Mouse (Mus musculus) erythroid progenitor cell, adult 5-6 weeks (primary cell): ENCODE data around the gene Rgp1. TPM values are rescaled to one million over a fixed set of nuclear protein-coding genes. Genes with fewer than 3 reads are reported as not detected.
"Not testable (repeated sequence)": the region's sequence is repeated elsewhere in the genome, so short reads cannot be mapped to it uniquely, and the experiment has no call there.

ENCODE experiments used
- ATAC-seq: replicated peaks from 2 replicates; pipeline ENCODE4 v1.8.0; 2016; ENCODE audit warnings: moderate number of reproducible peaks, mild to moderate bottlenecking, moderate TSS enrichment, inconsistent platforms; ENCODE audit not compliant: poor library complexity, low FRiP score, severe bottlenecking
- total RNA-seq, 2 experiments: library from RNA; stranded (forward) in 1 of 2; stranded (reverse) in 1 of 2; fragments of 150-400 nt in 1 of 2; fragments of 186-747, 209-891 nt in 1 of 2; gene quantifications; 2 replicates each; pipeline versions ENCODE4 v1.2.3 to v1.2.4; 2015 to 2017; ENCODE audit warnings: low replicate concordance in 2 of 2

Rgp1 gene
- total RNA-seq (2015; ENCODE audit: low replicate concordance) (29.2 and 31.0 TPM in 2 replicates), total RNA-seq (2017; ENCODE audit: low replicate concordance) (10.1 and 32.7 TPM in 2 replicates)

DNA sequence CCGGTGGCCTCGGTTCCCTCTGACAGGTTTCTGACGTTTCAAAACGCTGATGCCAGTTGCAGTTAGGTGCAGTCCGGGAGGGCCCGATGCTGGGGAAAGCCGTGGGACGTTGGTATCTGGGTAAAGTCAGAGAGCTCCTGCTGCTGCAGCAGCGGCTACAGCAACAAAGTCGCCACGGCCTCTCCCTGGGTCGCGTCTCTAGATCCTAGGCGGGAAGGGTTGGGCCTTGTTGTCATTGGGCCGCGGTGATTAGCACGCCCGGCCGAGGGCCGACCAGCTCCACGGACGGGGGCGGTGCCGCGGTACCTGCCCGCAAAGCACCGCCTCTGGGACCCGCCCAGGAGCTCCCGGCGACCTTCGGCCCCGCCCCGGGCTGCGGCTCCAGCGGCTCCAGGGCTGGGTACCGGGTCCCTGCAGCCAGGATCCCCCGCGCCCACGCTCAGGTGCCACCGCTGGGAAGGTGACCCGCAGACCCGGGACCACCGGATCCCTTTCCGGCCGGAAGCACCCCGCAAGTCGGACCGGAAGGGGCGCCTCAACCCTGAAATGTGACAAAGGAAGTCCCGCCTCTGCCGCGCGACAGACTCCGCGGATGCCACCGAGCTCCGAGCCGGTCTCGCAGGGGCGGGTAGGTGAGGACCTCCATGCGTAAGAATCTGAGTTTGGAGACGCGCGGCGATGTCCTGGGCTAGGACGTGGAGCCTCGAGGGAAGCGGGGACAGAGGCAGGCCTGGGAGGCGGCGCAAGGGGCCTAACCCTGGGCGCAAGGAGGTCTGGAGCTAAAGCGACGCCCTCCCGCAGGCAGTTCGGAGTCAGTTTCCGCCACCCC is at the start of gene Rgp1, which contains the start of gene Gba2:
Gene Rgp1 (plus strand): TSS at position 340 of the 829 bp plus-strand sequence.
Gene Gba2 (minus strand): TSS at position 498 of the 829 bp plus-strand sequence.
- ATAC-seq = peak; percentile 90

DNA sequence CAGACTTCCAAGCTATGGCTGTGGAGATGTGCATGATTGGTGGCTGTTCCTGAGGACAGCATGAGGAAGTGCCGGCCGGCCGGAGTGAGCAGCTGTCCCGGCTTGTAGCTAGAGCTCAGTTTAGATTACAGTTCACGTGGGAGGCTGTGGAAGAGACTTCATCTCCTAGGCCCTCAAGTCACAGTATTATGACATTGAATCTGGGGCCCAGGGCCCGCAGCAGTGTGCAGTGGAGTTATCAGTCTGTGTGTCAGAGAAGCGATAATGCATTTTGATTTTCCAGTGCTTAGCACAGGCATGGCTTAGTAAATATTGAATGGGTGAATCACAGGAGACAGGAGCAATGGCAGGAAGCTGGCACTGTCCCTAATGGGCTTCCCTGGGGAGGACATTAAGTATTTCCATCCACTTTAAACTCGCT is 48.4 kb upstream of the Rgp1 start:
- no peak for ATAC-seq

DNA sequence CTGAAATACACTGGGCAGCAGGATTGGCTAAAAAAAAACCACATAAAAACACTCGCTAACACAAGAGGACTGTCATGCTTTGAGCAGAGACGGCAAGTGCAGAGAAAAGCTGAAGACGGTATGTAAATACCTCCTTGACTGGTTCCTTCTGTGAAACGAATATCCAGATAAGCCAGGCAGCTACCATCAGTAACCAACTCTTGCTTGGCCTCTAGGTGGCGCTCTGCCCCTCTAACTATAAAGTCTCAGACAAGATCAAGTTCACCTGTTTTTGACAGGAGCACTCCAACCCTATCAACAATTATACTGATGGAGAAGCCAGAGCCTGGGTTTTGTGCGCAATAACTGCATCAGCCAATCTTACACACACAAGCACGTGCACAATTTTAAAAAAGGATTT is 47.9 kb upstream of the Rgp1 start:
- ATAC-seq = peak; percentile 80

DNA sequence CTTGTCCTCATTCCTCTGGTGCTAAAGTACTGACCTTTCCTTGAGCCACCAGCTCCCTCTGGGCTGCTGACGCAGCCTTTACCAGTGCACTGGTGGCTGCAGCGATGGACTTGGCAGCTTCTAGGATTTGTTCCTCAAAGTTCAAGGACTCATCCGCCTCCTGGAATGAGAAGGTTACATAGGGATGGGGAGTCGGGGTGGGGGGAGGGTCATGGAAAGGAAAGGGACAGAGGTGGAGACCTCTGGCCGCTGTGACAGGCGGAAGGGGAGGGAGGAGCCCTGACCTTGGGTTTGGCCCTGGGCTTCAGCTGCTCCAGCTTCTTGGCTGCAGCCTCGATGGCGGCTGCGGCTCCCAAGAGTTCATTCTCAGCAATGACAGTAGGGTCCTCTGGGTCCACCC is 45.2 kb upstream of the Rgp1 start:
- no peak for ATAC-seq

DNA sequence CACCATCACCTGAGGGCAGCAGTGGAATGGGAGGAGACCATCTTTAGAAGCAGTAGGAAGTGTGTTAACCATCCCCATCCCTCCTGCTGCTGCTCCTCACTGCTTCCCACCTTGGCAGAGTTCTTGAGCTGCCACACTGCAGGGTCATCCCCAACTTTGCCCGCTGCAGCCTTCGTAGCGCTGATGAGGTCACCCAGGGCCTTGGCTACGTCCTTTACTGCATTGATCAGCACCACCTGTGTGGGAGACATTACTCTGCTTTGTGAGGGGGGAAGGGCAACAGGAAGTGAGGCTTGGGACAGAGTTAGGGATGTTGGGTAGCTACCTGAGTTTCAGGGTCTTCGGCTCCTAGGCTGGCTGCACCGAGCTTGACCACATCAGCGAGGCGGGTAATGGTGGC is 42.9 kb upstream of the Rgp1 start:
- no peak for ATAC-seq

DNA sequence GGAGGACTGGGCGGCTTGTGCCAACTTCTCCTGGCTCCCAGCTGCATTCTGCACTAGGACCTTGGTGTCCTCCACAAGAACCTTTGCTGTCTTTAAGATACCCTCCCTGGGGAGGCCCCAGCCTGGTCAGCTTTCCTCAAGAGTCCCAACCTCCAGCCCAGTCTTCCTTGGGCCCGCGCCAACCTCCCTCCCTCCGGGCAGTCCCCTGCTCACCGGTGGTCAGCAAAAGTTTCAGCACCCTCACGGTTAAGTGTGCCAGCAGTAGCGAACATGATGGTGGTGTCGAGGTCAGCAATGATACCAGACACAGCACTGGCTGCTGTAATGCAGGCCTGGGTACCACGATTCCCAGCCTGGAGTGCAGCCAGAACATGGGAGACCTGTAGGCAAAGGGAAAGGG is 42.5 kb upstream of the Rgp1 start:
- ATAC-seq = no peak

DNA sequence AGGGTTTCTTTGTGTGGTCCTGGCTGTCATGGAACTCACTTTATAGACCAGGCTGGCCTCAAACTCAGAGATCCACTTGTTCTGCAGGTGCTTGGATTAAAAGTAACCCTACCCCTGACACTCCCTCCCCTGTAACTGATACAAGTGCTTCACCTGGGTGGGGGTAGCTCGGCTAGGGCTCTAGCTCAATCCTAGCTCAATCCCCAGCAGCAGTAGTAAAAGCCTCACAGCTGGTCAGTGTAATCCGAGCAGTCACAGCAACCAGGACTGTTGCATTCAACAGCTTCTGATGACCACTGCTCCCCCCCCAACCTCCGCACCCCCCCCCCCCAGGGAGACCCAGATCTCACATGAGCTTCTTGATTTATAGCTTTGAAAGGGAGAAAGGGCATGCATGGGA is 36.5 kb upstream of the Rgp1 start:
- ATAC-seq = no peak

DNA sequence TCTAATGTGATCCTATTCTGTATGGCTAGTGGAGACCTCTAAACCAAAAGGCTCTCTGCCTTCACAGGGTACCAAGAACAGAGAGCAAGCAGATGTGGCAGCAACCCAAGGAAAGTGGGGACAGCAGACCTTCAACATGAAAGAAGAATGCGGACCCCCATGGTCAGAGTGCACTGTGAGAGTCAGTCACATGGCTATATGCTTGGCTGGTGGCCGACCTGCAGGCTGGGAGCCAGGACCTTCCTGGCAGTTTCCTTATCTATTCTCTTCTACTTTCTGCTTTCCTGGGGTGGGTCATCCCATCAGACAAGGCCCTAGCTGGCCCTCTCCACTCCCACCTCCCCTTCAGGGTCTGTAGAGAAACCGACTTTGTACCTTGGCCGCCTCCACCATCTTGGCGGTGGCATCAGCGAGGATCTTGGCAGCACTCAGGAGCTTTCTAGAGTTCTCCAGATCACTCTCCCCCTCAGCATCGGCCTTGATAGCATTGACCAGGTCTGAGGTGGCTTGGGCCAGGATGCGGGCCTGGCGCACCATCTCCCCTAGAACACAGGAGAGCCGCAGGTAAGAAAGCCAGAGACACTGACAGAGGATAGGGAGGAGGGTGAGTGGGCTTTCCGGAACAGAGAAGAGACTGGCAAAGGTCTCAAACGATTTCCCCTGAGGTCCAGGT is 32.0 kb upstream of the Rgp1 start:
- no peak for ATAC-seq

DNA sequence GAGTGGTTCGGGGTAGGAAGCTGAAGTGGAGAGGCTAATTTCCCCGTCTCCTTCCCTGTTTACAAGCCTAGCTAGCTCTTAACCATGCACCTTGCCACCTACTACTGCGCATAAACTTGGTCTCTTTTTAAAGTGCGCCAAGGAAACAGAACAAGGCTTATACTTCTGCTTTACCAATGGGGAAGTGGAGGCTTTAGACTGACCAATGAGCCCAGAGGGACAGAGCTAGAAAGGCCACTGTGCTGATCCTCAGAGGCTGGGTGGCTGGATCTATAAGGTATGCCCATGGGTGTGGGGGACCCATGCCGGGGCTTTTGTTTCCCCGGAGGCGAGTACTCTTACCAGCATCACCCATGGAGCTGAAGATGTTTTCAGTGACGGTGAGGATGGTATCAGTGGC is 31.4 kb upstream of the Rgp1 start:
- ATAC-seq = no peak

DNA sequence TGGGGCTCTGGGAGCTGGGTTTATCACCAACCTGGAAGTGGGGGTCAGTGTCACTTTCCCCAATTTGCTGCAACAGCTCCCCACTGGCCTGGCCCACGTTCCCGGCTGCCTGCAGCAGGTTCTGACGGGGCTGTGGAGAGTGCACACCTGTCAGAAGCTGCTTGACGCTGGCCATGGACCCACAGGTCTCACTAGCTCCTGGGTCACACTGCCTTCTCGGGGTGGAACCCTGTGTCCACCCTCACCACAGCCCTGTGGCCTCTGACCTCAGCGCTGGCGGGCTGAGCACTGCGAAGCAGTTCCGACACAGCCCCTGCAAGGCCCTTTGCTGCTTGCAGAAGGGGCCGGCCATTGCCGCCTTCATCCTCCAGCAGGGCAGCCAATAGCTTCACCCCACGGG is 29.5 kb upstream of the Rgp1 start:
- ATAC-seq = no peak

DNA sequence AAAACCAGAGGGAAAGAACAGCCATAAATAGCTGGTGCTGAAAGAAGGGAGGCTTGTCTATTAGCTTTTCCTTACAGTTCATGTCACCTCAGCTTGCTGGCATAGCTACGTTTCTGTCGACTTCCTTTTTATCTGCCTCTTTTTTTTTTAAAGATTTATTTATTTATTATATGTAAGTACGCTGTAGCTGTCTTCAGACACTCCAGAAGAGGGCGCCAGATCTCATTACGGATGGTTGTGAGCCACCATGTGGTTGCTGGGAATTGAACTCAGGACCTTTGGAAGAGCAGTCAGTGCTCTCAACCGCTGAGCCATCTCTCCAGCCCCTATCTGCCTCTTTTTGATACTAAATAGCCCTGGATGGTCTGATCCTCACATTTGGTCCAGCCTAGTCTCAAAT is 26.7 kb upstream of the Rgp1 start:
- not testable (repeated sequence) for ATAC-seq

DNA sequence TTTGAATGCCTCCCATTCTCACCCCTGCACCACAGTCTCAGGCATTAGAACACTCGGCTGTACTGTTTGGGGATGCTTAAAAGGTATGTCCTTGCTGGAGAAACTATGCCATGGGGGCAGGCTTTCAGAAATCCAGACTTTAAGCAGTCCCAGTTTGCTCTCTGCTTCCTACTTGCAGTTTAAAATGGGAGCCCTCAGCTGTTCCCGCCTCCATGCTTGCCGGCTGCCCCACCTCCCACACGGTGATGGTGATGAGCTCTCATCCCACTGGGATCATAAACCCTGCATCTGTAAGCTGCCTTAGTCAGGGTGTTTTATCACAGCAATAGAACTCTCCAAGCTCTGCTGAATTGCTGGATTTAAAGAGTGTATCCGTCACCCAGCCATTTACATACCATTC is 26.1 kb upstream of the Rgp1 start:
- no peak for ATAC-seq

DNA sequence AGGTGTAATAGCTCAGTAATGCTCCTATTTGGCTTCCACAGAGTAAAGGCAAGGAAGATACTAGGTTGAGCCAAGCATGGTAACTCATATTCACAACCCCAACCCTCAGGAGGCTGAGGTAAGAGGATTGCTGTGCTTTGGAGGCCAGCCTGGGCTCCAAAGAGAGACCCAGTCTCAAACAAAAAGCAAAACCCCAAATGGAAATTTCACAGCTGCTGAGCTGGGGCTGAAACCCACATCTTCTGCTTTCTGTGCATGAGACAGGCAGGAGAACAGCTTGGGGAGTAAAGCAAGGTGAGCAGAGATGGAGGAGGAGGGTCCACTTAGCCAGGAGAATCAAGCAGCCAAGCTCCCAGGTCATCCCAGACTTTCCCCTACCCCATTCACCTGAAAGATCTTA is 24.6 kb upstream of the Rgp1 start:
- no peak for ATAC-seq

DNA sequence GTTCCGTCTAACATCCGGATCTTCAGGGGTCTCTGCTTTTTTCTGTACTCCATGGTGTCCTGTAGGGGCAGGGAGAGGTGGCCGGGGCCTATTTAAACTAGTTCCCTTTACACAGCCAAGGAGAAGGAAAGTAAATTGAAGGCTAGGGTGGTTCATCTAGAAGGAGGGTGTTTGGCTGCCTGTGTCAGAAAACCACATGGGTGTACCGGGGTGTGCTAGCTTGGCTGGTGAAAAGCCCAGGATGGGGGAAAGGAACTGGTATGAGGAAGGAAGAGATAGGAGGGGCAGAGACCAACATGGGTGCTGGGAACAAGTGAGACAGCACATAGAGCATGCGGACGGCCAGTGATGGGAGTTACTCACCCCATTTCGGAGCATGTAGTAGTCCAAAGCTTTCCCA is 22.6 kb upstream of the Rgp1 start:
- ATAC-seq = no peak

DNA sequence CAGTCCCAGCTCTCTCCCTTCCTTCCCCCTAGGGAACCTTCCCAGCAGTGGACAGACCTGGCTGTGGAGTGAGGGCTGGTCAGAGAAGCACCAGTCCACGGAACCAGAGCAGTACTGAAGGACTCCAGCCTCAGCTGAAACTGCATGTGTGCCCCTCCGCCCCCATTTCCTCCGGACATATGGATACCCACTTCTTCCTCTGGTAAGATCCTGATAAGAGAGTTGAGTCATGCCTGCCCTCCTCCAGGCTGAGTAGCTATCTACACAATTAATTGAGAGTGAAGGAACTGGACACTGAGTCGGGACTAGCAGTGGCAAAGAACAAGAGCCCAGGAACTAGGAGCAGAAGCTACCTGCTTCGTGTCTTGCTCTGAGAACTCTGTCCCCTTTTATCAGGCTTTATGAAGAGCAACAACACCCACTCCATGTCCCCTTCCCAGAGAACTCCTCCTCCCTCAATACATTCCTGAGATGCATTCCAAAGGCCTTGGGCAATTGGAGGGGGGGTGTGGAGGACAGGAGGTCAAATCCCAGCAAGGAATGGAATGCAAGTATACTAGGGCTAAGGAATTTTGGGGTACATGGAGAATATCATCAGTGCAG is 20.4 kb upstream of the Rgp1 start:
- no peak for ATAC-seq

DNA sequence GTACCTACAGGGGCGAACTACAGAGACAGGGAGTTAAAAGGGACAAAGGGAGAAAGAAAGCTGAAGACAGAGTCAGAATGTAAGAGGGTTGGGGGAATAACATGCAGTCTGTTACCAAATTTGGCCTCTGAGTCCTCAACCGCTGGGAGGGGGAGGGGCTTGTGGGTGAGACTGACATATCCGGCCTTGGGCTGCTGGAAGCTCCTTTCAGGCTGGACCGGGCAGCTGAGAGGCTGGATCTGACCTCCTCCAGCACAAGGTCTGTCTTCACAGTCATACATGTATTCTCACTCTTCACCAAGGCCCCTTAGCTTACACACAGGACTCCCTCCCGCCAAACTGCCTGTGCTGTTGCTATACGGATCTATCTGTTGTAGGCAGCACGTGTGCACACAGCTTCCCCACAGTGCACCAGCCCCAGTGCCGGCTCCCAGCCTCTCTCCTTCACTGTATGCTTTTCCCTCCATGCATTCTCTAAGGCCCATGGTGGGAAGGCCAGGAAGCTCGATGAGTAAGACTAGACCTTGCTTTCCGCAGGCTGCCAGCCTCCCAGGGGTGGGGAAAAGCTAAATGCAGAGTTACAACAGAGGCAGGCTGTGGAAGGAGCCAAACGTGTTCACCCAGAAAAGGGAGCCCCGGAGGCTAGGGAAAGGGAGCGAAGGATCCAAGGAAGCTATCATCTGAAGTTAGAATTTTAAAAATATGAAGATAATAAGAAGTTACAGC is 19.7 kb upstream of the Rgp1 start:
- no peak for ATAC-seq

DNA sequence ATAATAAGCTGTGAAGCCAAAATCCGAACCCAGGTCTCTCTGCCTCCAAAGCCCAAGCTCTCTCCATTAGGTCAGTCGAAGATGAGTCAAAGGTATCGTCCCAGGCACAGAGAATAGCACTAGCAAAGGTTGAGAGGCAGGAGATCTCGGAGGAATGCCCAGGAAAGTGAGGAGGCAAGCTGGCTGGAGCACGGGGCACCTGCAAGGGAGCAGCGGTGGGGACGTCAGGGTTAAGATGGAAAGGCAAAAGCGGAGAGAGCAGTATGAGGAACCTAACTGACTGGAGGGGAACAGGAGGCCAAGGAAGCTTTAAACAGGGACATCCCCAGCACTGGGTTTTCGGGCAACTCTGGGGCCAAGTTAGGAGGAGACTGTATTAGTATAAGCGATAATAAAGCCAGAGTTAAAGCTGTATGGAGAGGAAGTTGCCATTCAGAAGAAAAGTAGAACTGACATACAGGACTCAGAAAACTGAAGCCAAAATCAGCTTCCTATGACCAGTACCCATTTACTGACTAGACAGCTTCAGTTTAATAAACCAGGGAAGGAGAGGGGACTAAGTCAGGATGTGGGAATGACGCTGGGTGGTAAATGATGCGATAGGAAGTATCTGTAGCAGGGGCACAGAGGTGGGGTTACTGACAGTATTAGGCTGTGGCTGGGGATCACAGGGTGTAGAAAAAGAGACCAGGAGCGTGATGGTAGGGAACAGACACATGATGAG is 18.8 kb upstream of the Rgp1 start:
- ATAC-seq = no peak

DNA sequence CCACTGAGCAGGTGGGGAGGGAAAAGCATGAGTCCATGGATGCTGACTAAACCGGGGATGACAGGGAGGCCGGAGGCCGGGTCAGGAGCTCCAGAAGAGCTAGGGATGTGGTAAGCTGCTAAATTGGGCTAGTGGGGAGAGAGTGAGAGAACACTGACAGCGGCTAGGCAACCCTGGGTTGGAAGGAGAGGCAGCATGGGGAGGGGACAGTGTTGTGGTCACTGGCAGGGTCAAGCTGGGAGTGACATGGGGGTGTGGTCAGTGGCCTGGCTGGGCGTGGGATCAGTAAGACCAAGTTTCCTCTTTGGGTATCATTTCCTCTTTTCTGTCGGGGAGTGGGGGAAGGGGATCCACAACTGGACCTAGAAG is 18.3 kb upstream of the Rgp1 start:
- ATAC-seq = no peak

DNA sequence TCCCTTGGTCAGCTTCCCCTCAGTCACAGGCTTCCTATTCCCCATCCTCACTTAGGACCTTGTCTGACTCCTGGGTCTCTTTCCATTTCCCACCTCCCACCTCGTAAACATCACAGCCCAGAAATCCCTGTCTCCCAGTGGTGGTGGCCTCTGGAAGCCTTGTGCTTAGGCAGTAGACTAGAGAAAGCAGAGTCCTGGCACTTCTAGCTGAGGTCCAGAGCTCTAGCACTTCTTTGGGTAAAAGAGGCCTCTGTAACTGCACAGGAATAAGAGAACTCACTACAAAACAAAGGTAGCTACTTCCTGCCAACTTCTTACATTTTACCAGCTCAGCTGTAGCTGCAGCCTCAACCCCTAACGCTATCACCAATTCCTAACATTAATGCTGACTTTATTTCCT is 17.5 kb upstream of the Rgp1 start:
- ATAC-seq = no peak
